Mouse (Mus musculus): Measurements from ENCODE around the gene Ifi206. TPM values are rescaled to one million over a fixed set of nuclear protein-coding genes. Genes with fewer than 3 reads are reported as not detected.

The Ifi206 gene
- polyA plus RNA-seq, 1 experiment from 2014 or later, result not detected

Small RNA genes lying within 50 kb of the gene (microRNA-seq; reads per million reads assigned to microRNA genes)
- not detected for gene Gm44481

Other genes with a start within 250 kb of the Ifi206 start
- gene Olfr418, start 225.0 kb downstream of the Ifi206 start, polyA plus RNA-seq (2015; fragmentation: Nextera tagmentation; extraction: Ambion mirVana), result not detected in 2 replicates
- not detected in 2 replicates for gene Mptx2, start 213.3 kb downstream of the Ifi206 start, polyA plus RNA-seq (2015; fragmentation: Nextera tagmentation; extraction: Ambion mirVana)
- gene Ackr1, start 157.3 kb downstream of the Ifi206 start, polyA plus RNA-seq (2015; fragmentation: Nextera tagmentation; extraction: Ambion mirVana), result 20.2 and 22.4 TPM in 2 replicates
- gene Aim2, start 140.2 kb downstream of the Ifi206 start, polyA plus RNA-seq (2015; fragmentation: Nextera tagmentation; extraction: Ambion mirVana), result 1.5 TPM in 2 replicates
- 76.6 and 83.1 TPM in 2 replicates for gene Cadm3, start 123.3 kb downstream of the Ifi206 start, polyA plus RNA-seq (2015; fragmentation: Nextera tagmentation; extraction: Ambion mirVana)
- 0.04 TPM in 1 of 2 replicates, not detected in the other for gene Ifi214, start 44.9 kb upstream of the Ifi206 start, polyA plus RNA-seq (2015; fragmentation: Nextera tagmentation; extraction: Ambion mirVana)
- gene Ifi213, start 108.2 kb upstream of the Ifi206 start, polyA plus RNA-seq (2015; fragmentation: Nextera tagmentation; extraction: Ambion mirVana), result 0.15 and 0.37 TPM in 2 replicates
- 0.15 and 0.31 TPM in 2 replicates for gene Ifi209, start 139.9 kb upstream of the Ifi206 start, polyA plus RNA-seq (2015; fragmentation: Nextera tagmentation; extraction: Ambion mirVana)
- gene Ifi208, start 182.6 kb upstream of the Ifi206 start, polyA plus RNA-seq (2015; fragmentation: Nextera tagmentation; extraction: Ambion mirVana), result not detected in 2 replicates